Mouse (Mus musculus): ENCODE measurements around the gene Rab7. TPM values are rescaled to one million over a fixed set of nuclear protein-coding genes. Genes with fewer than 3 reads are reported as not detected.

The Rab7 gene
- polyA plus RNA-seq (2014; fragmentation: Nextera tagmentation; extraction: Ambion mirVana), result 251 and 267 TPM in 2 replicates

DNA sequence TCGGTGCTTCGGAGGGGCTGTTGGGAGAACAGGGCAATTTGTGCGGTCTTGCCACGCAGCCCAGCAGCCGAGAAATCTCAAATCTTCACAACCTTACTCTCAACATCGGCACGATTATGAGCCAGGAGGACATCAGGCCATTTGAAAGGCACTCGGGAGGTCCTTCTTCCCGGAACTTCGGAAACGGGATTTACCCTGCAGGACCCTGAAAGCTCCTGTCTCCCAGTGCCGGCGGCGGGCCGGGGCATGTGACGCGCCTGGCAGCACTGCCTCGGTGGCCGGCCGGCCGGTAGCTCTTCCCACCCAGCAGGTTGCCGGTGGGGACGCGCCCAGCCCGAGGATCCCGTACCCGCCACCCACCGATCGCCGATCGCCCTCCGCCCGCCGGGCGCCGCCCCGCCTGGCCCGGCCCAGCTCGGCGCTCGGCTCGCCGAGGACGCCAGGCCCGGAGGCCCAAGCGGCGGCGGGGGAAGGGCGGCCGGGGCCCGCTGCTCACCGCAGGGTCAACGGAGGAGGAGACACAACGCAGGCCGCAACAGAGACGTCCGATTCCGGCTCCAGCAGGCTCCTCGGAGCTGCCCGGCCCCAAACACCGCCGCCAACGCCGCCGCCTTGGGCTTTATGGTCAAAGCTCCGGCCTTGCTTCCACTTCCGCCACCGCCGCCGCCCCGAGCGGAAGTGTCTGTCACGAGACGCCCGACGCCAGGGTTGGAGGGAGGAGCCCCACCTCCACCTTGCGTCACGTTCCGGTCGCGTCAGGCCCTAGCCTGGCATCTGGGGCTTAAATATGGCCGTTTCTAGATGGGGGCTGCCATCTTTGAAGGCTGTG lies at the start of gene Rab7:
Gene Rab7, minus strand, starts transcription at position 694 of the 829 bp plus-strand sequence.
- no peaks in the 10 kb centered on the region for H3K9me3 ChIP-seq (ENCODE audit: control insufficient read depth, low read length)
- peaks cover 10% of the 10 kb centered on the region for H3K4me1 ChIP-seq (ENCODE audit: control insufficient read depth, insufficient read depth, low read length)
- H3K4me3 ChIP-seq (ENCODE audit: low read depth, low read length), result peak within 1 kb of the TSS; percentile 96
- peak within 1 kb of the TSS; percentile 57 for H3K27ac ChIP-seq (ENCODE audit: low read depth, low read length)
- peak within 1 kb of the TSS; percentile 94 for H3K9ac ChIP-seq (ENCODE audit: low read length)
- H3K27me3 ChIP-seq (ENCODE audit: control insufficient read depth, insufficient read depth, low read length), result no peaks in the 10 kb centered on the region
- ATAC-seq (ENCODE audit: low FRiP score) (peak; percentile 99), DNase-seq (ENCODE audit: low spot score, missing footprints) (peak; percentile 98)
- under 1% methylated on average over 62 of the region's 82 CpGs for WGBS
- peak within 1 kb of the TSS; percentile 94 for H3K4me2 ChIP-seq
- H3K36me3 ChIP-seq (ENCODE audit: control insufficient read depth, insufficient read depth, low read length), result no peaks in the 10 kb centered on the region

DNA sequence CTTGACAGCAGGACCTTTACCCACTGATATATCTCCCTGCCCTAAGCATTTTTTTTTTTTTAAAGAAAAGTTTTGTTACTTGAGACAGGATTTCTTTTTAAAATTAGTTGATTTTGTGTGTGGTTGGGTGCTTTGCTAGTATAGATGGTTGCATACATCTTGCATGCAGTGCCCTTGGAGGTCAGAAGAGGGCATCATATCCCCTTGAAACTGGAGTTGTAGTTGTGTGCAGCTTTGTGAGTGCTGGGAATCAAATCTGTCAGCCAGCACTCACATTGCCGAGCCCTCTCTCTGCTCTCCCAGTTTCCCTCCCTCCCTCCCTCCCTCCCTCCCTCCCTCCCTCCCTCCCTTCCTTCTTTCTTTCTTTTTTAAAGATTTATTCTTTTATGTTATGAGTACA lies 43.9 kb upstream of the Rab7 start:
- Histone ChIP-seq H3K36me3 (ENCODE audit: control insufficient read depth, insufficient read depth, low read length) (peaks cover 15% of the 10 kb centered on the region; the same call in 1 of the 2 replicates), H3K4me3 (ENCODE audit: low read depth, low read length) (no peak overlapping the region), H3K27me3 (ENCODE audit: control insufficient read depth, insufficient read depth, low read length) (no peaks in the 10 kb centered on the region), H3K9ac (ENCODE audit: low read length) (no peak overlapping the region), H3K4me2 (no peak overlapping the region), H3K9me3 (ENCODE audit: control insufficient read depth, low read length) (no peaks in the 10 kb centered on the region), H3K27ac (ENCODE audit: low read depth, low read length) (no peak overlapping the region), H3K4me1 (ENCODE audit: control insufficient read depth, insufficient read depth, low read length) (peaks cover 13% of the 10 kb centered on the region)
- 68% methylated on average over 1 of the region's 1 CpGs for WGBS
- DNase-seq (ENCODE audit: low spot score, missing footprints), result no peak
- no peak for ATAC-seq (ENCODE audit: low FRiP score)

DNA sequence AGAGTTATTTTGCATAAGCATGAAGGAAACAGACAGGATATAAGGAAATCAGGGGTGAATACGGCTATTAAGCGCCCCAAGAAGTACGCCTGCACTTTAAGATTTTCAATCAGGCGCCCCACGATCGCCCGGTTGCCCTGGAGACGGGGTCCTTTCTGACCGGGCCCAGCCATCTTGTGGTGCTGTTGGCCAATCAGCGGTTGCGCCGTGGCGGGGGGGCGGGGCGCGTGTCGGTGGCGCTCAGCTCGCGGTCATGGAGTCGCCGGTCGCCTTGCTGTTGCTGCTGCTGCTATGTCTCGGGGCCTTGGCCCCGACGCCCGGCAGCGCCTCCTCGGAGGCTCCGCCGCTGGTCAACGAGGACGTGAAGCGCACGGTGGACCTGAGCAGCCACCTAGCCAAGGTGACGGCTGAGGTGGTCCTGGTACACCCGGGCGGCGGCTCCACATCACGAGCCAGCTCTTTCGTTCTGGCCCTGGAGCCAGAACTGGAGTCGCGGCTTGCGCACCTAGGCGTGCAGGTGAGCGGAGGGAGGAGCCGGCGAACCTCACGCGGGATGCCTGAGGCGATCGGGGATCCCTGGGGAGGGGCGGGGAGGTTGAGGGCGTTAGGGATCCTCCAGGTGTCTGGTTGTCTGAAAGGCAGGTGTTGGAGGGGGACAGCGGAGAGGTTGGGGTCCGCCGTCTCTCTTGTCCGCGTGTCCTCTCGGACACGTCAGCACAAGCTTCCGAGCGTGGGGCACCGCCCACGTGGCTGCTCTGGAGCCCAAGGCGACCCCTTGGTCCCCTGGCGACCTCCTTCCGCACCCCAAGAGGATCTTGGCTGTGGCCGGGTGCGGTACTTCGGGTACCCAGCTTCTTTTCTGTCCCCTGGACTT lies 39.4 kb upstream of the Rab7 start, which contains the start of gene Rpn1:
Gene Rpn1, plus strand, starts transcription at position 205 of the 874 bp plus-strand sequence.
- ATAC-seq (ENCODE audit: low FRiP score), result peak; percentile 96
- under 1% methylated on average over 71 of the region's 71 CpGs for WGBS
- H3K36me3 ChIP-seq (ENCODE audit: control insufficient read depth, insufficient read depth, low read length), result no peaks in the 10 kb centered on the region

DNA sequence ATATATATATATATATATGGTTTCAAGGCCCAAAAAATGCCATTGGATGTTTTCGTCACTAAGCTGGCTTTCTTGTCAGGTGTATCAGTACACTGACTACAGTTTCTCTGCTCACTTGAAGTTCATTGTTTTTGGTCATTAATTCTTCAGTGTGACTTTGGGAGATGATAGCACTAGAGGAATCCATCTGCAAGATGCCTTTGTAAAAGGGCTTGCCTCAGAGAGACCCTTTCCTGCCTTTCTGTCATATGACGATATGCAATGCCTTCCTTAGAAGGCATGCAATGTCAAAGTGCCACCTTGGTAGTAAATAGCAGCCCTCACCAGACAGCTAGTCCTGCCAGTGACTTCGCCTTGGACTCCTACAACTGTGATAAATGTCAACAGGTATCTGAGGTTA lies 38.6 kb upstream of the Rab7 start:
- 68% methylated on average over 3 of the region's 3 CpGs for WGBS
- H3K36me3 ChIP-seq (ENCODE audit: control insufficient read depth, insufficient read depth, low read length), result no peaks in the 10 kb centered on the region
- H3K4me1 ChIP-seq (ENCODE audit: control insufficient read depth, insufficient read depth, low read length), result peaks cover 13% of the 10 kb centered on the region
- peak overlapping the region; percentile 48 for H3K4me2 ChIP-seq
- no peaks in the 10 kb centered on the region for H3K9me3 ChIP-seq (ENCODE audit: control insufficient read depth, low read length)
- peak overlapping the region; percentile 95; the same call in 1 of the 2 replicates for H3K9ac ChIP-seq (ENCODE audit: low read length)
- DNase-seq (ENCODE audit: low spot score, missing footprints), result peak; percentile 83
- H3K4me3 ChIP-seq (ENCODE audit: low read depth, low read length), result no peak overlapping the region
- H3K27me3 ChIP-seq (ENCODE audit: control insufficient read depth, insufficient read depth, low read length), result no peaks in the 10 kb centered on the region
- peak; percentile 30; the same call in 1 of the 2 replicates for ATAC-seq (ENCODE audit: low FRiP score)
- H3K27ac ChIP-seq (ENCODE audit: low read depth, low read length), result no peak overlapping the region

More for the DNA sequence above, 39.4 kb upstream of the Rab7 start, which contains the start of gene Rpn1:
- DNase-seq (ENCODE audit: low spot score, missing footprints), result peak; percentile 99
- peaks cover 13% of the 10 kb centered on the region for H3K4me1 ChIP-seq (ENCODE audit: control insufficient read depth, insufficient read depth, low read length)
- H3K9ac ChIP-seq (ENCODE audit: low read length), result peak within 1 kb of the TSS; percentile 95
- H3K27me3 ChIP-seq (ENCODE audit: control insufficient read depth, insufficient read depth, low read length), result no peaks in the 10 kb centered on the region
- H3K27ac ChIP-seq (ENCODE audit: low read depth, low read length), result no peak within 1 kb of the TSS
- peak within 1 kb of the TSS; percentile 54 for H3K4me2 ChIP-seq
- peak within 1 kb of the TSS; percentile 88 for H3K4me3 ChIP-seq (ENCODE audit: low read depth, low read length)
- no peaks in the 10 kb centered on the region for H3K9me3 ChIP-seq (ENCODE audit: control insufficient read depth, low read length)

DNA sequence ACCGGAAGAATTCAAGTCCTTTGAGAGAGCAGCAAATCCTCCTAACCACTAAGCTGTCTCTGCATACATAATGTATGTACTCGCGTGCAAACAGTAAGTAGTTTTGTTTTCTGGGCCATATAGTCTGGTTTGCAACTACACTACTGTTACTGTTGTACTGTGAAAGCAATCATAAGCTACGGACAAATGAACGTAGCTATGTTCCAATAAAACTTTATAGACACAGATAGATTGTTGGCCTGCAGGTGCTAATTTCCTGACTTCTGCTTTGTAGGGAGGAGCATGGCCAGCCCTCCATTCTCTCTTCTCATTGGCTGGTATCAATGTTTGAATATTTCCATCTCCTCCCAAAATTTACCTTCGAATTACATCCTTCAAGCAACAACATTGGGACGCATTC lies 38.0 kb upstream of the Rab7 start:
- Histone ChIP-seq H3K27me3 (ENCODE audit: control insufficient read depth, insufficient read depth, low read length) (no peaks in the 10 kb centered on the region), H3K4me1 (ENCODE audit: control insufficient read depth, insufficient read depth, low read length) (peaks cover 13% of the 10 kb centered on the region), H3K4me2 (no peak overlapping the region), H3K36me3 (ENCODE audit: control insufficient read depth, insufficient read depth, low read length) (no peaks in the 10 kb centered on the region), H3K9me3 (ENCODE audit: control insufficient read depth, low read length) (no peaks in the 10 kb centered on the region), H3K4me3 (ENCODE audit: low read depth, low read length) (no peak overlapping the region), H3K9ac (ENCODE audit: low read length) (no peak overlapping the region), H3K27ac (ENCODE audit: low read depth, low read length) (no peak overlapping the region)
- peak; percentile 83 for DNase-seq (ENCODE audit: low spot score, missing footprints)
- WGBS, result 84% methylated on average over 7 of the region's 7 CpGs
- ATAC-seq (ENCODE audit: low FRiP score), result no peak

DNA sequence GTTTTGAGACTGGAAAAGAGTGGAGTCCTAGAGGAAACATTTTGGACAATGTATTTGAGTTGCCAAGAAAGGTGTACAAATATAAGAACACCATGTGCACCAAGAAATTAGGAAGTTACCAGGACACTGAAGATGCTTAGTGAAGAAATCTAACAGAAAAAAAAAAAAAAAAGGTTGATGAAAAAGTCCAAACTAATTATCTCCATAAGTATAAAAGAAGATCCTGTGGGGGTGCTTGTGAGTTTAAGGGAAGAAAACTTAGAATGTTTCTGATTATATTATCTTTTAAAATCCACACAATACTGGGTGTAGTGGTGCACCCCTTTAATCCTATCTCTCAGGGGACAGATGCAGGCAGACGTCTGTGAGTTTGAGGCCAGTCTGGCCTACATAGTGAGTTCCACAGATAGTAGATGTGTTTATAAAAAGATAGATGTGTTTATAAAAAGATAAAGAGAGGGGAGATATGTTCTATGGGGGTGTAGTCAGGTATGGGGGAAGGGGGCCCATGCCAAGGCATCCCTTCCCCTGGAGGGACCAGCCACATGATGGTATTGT lies 31.0 kb upstream of the Rab7 start:
- no peaks in the 10 kb centered on the region for H3K4me1 ChIP-seq (ENCODE audit: control insufficient read depth, insufficient read depth, low read length)
- no peaks in the 10 kb centered on the region for H3K9me3 ChIP-seq (ENCODE audit: control insufficient read depth, low read length)
- no peak for ATAC-seq (ENCODE audit: low FRiP score)
- no peak overlapping the region for H3K9ac ChIP-seq (ENCODE audit: low read length)
- no peak overlapping the region for H3K4me2 ChIP-seq
- DNase-seq (ENCODE audit: low spot score, missing footprints), result no peak
- no peaks in the 10 kb centered on the region for H3K27me3 ChIP-seq (ENCODE audit: control insufficient read depth, insufficient read depth, low read length)
- no peak overlapping the region for H3K27ac ChIP-seq (ENCODE audit: low read depth, low read length)
- no peaks in the 10 kb centered on the region for H3K36me3 ChIP-seq (ENCODE audit: control insufficient read depth, insufficient read depth, low read length)
- H3K4me3 ChIP-seq (ENCODE audit: low read depth, low read length), result no peak overlapping the region
- 65% methylated on average over 1 of the region's 1 CpGs for WGBS

DNA sequence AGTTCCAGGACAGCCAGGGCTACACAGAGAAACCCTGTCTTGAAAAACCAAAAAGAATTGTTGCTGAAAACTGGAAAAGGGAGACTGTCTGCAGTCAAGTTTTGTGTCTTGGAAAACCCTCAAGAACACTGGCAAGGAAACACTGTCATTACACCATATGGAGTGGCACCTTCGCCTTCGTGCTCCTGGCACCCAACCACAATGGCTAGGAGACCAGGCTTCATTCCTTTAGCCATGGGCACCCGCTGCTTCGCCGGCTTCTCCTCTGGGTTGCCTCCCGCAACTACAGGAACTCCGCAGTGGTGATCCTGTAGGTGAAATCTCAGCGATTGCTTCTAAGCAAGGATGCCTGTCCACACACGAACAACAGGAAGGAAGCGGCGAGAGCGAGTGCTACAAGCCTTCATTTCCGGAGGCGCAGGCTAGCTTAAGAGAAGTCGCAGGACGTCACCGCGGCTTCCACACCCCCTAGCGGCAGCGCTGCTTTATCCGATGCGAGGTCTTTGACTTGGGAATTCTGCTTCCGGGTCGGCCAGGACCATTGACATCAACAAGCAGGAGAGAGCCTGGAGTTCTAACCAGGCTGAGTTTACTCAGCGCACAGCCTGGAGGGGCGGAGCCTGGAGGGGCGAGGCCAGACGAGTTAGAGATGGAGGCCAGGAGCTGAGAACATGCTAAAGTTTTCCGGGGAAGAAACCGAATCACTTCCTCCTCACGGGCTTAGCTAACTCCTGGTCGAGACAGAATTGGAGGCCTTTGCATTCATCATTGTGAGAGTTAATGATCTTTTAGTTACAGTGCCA lies 29.9 kb upstream of the Rab7 start:
- peak overlapping the region; percentile 69 for H3K4me2 ChIP-seq
- no peaks in the 10 kb centered on the region for H3K36me3 ChIP-seq (ENCODE audit: control insufficient read depth, insufficient read depth, low read length)
- ATAC-seq (ENCODE audit: low FRiP score) (peak; percentile 98), DNase-seq (ENCODE audit: low spot score, missing footprints) (peak; percentile 99)
- H3K4me3 ChIP-seq (ENCODE audit: low read depth, low read length), result peak overlapping the region; percentile 40
- H3K9ac ChIP-seq (ENCODE audit: low read length), result peak overlapping the region; percentile 79
- H3K27me3 ChIP-seq (ENCODE audit: control insufficient read depth, insufficient read depth, low read length), result no peaks in the 10 kb centered on the region
- no peaks in the 10 kb centered on the region for H3K9me3 ChIP-seq (ENCODE audit: control insufficient read depth, low read length)
- H3K27ac ChIP-seq (ENCODE audit: low read depth, low read length), result peak overlapping the region; percentile 83
- H3K4me1 ChIP-seq (ENCODE audit: control insufficient read depth, insufficient read depth, low read length), result no peaks in the 10 kb centered on the region
- WGBS, result 4% methylated on average over 32 of the region's 32 CpGs

DNA sequence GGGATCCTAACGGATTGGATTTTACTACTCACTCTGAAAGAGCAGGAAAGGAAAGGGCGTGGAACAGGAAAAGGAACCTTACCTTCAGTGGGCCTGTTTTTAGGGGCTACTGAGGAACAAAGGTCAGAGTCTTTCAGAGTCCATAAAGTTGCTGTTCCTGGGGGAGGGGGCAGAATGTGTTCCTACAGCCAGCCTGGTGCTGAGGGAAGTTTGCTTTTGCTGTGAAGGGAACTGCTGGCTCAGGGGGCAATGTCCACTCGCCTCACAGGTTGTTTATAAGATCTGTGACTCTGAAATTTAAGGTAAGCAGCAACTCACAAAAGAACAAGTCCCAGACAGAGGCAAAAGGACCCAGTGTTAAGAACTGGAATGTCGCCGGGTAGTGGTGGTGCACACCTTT lies 26.1 kb upstream of the Rab7 start:
- no peak for ATAC-seq (ENCODE audit: low FRiP score)
- H3K9me3 ChIP-seq (ENCODE audit: control insufficient read depth, low read length), result no peaks in the 10 kb centered on the region
- no peaks in the 10 kb centered on the region for H3K4me1 ChIP-seq (ENCODE audit: control insufficient read depth, insufficient read depth, low read length)
- no peak for DNase-seq (ENCODE audit: low spot score, missing footprints)
- H3K9ac ChIP-seq (ENCODE audit: low read length), result no peak overlapping the region
- no peaks in the 10 kb centered on the region for H3K36me3 ChIP-seq (ENCODE audit: control insufficient read depth, insufficient read depth, low read length)
- no peaks in the 10 kb centered on the region for H3K27me3 ChIP-seq (ENCODE audit: control insufficient read depth, insufficient read depth, low read length)
- H3K27ac ChIP-seq (ENCODE audit: low read depth, low read length), result no peak overlapping the region
- no peak overlapping the region for H3K4me3 ChIP-seq (ENCODE audit: low read depth, low read length)
- WGBS, result 81% methylated on average over 5 of the region's 5 CpGs
- H3K4me2 ChIP-seq, result no peak overlapping the region

Data from midbrain, embryonic 11.5 days (tissue).